Mouse (Mus musculus) neural tube, embryonic 14.5 days (tissue): Measurements from ENCODE around the gene Zfand3. TPM values are rescaled to one million over a fixed set of nuclear protein-coding genes. Genes with fewer than 3 reads are reported as not detected.

Experiments
- ATAC-seq: fragments of 200-750 bp; cut with Nextera tagmentation; 2 replicates; pipeline ENCODE4 v1.8.0; 2017; ENCODE audit warnings: low read depth, mild to moderate bottlenecking, moderate TSS enrichment, moderate library complexity
- H3K27ac ChIP-seq: fragments of 300-500 bp; sonication (generic); 2 replicates; pipeline ENCODE4 v1.5.1; 2014; ENCODE audit warnings: low read depth, mild to moderate bottlenecking, control low read depth, low read length, moderate library complexity, mixed read lengths
- H3K27me3 ChIP-seq: fragments of 300-500 bp; sonication (generic); 2 replicates; pipeline ENCODE4 v1.6.1; 2014; ENCODE audit warnings: low read length; ENCODE audit not compliant: control insufficient read depth, insufficient read depth
- H3K36me3 ChIP-seq: fragments of 300-500 bp; sonication (generic); 2 replicates; pipeline ENCODE4 v1.6.1; 2014; ENCODE audit warnings: low read length, mixed read lengths; ENCODE audit not compliant: control insufficient read depth, insufficient read depth
- H3K4me1 ChIP-seq: fragments of 300-500 bp; sonication (generic); 2 replicates; pipeline ENCODE4 v1.6.1; 2014; ENCODE audit warnings: low read length; ENCODE audit not compliant: control insufficient read depth, insufficient read depth
- H3K4me2 ChIP-seq: fragments of 300-500 bp; sonication (generic); 2 replicates; pipeline ENCODE4 v1.6.1; 2014; ENCODE audit warnings: mild to moderate bottlenecking, low read depth, low read length, control low read depth
- H3K4me3 ChIP-seq: fragments of 300-500 bp; sonication (generic); 2 replicates; pipeline ENCODE4 v1.5.1; 2014; ENCODE audit warnings: low read depth, low read length, control low read depth, mixed read lengths
- H3K9ac ChIP-seq: fragments of 300-500 bp; sonication (generic); replicated peaks from 2 replicates; pipeline ENCODE4 v1.6.1; 2014; ENCODE audit warnings: low read depth, mild to moderate bottlenecking, control low read depth, low read length, mixed read lengths
- H3K9me3 ChIP-seq: fragments of 300-500 bp; sonication (generic); 2 replicates; pipeline ENCODE4 v1.6.1; 2016; ENCODE audit warnings: low read length; ENCODE audit not compliant: control insufficient read depth
- WGBS: fragments of 180-500 bp; shearing (Covaris S2); extraction: QIAGEN DNeasy Blood & Tissue Kit; methylation state at CpG from one replicate; pipeline ENCODE4 v1.1.7; 2014; 5-methylcytosine and 5-hydroxymethylcytosine counted together
- polyA plus RNA-seq: library from polyadenylated mRNA; unstranded; fragments of >200 nt; fragmentation: Nextera tagmentation; extraction: Ambion mirVana; gene quantifications from 2 replicates; pipeline ENCODE4 v1.2.1, GENCODE M21; 2014

The Zfand3 gene
- 36.8 and 37.5 TPM in 2 replicates for polyA plus RNA-seq

DNA sequence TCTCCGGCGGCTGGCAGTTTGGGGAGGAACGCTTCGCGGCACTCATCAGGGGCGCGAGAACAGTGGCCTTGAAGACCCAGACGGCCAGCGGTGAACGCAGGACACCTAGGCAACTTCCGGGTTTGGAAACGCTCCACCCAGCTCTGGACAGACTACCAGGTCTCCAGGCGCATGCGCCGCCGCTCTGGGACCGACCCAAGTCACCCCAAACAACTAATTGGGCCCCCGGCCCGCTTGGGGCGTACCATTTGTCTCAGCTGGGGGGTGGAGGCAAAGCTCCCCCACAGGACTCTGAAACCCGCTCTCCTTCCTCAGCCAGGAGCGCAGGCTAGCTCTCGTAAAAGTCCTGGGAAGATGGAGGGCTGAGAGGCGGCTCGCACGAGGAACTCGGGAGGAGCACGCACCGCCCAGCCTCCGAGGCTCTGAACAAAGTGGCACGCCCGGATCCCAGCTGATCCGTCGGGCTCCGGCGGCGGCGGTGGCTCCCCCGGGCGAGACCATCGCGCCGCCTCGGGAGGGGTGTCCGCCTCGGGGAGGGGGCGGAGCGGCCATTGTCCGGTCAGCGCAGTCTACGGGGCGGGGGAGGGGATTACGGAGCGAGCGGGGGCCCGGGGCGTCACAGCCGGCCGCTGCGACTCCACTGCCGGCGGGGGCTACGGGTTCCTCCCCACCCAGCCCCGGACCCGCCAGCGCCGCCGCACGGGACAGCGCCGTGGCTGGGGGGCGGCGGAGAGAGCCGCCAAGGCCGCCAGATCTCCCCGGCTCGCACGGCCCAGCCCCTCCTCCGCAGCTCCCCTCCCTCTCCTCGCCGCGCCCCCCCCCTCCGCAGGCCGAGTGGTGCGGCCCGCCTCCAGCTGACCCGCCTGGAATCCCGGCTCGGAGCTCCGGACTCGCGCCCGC, at the start of gene Zfand3:
Zfand3 (plus strand) TSS at position 531 of the 900 bp plus-strand sequence.
- Histone ChIP-seq H3K27me3 (no peaks in the 10 kb centered on the region), H3K4me3 (peak within 1 kb of the TSS; percentile 91), H3K9me3 (no peaks in the 10 kb centered on the region), H3K36me3 (no peaks in the 10 kb centered on the region), H3K9ac (peak within 1 kb of the TSS; percentile 98), H3K4me2 (peak within 1 kb of the TSS; percentile 79), H3K27ac (peak within 1 kb of the TSS; percentile 98), H3K4me1 (peaks cover 30% of the 10 kb centered on the region)
- peak; percentile 93 for ATAC-seq
- WGBS, result under 1% methylated on average over 64 of the region's 93 CpGs

DNA sequence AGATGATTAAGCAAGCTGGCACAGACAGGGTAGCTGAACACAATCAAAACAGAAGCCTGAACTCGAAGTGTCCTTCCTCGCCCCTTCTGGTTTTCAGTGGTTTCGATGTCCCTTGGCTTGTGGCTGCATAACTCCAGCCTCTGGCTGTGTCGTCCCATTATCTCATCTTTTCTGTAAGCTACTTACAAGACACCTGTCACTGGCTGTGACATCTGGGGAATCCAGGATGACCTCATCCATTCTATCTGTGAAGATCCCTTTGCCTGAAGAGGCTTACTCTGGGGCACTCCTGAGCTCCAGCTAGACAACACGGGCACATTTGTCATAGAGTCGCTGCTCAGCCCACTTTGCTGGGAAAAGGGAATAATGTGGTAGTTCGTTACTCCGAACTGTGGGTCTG, 48.7 kb upstream of the Zfand3 start:
- Histone ChIP-seq H3K4me3 (no peak overlapping the region), H3K9ac (no peak overlapping the region), H3K4me1 (no peaks in the 10 kb centered on the region), H3K27me3 (no peaks in the 10 kb centered on the region), H3K9me3 (peaks cover 2% of the 10 kb centered on the region; the same call in 1 of the 2 replicates), H3K36me3 (no peaks in the 10 kb centered on the region), H3K27ac (no peak overlapping the region), H3K4me2 (no peak overlapping the region)
- ATAC-seq, result no peak
- 70% methylated on average over 8 of the region's 8 CpGs for WGBS

DNA sequence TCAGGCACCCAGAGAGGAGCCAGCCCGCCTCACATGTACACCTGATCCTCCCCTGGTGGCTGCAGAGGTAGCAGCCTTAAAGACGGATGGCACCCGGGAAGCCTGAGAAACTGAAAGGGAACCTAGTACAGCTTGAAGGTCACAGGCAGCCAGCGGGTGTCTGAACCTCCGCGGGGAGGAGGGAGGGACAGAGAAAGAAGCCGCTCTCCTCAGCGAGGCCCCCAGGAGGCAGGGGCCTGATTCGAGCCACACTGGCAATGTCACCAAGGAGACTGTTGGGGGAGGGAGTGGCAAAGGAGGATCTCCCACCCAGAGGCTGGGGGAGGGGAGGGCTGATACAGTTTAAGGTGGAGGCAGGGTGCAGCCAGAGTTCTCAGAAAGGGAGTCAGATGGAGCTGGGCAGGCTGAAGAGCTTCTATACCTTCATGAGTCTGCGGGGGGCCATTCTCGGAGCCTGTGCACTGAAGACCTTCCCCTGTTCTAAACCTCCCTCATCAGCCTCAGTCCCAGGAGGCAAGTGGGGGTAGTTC, 40.7 kb upstream of the Zfand3 start:
- WGBS, result 2% methylated on average over 11 of the region's 11 CpGs
- Histone ChIP-seq H3K9ac (no peak overlapping the region), H3K27ac (no peak overlapping the region), H3K27me3 (no peaks in the 10 kb centered on the region), H3K4me3 (no peak overlapping the region), H3K4me2 (peak overlapping the region; percentile 15; the same call in 1 of the 2 replicates), H3K4me1 (peaks cover 16% of the 10 kb centered on the region), H3K9me3 (peaks cover 2% of the 10 kb centered on the region; the same call in 1 of the 2 replicates), H3K36me3 (no peaks in the 10 kb centered on the region)
- peak; percentile 44; the same call in 1 of the 2 replicates for ATAC-seq

DNA sequence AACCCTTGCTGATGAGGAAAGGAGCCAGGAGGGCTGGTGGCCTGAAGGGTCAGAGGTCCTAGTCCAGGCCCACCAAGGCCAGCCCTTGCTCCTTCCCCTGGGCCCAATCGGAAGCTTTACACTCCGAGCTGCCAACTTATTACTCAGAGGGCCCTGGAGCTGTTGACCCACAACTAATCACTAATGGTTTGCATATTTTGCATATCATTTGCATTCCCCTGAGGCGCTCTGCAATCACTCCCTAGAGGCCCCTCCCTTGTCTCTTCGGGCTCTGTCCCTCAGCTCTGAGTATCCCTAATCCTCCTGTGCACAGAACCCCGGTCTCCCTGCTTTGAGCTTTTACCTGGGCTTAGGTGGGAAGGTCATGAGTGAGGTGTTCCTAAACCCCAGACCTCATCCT, 39.0 kb upstream of the Zfand3 start:
- no peaks in the 10 kb centered on the region for H3K27me3 ChIP-seq

DNA sequence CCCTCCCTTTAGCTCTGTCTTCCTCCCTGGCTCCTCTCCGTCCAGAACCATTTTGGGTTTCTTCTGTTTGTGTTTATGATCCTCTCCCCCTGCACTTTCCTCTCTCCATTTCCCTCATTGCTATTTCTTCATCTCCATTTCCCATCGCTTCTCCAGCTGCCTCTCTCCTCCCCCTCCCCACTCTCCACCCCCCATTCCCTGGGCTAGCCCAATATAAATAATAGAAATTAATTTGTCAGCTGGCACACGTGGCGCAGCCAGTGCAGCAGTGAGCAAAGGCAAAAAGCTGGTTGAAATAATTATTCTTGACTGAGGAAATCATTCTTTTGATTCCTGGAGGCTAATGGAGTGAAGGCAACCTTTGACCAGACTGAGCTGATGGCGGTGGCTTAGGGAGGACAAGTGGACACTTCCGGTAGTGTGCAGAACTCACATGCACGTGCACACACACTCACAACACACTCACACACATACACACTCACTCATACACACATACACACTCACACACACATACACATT, 34.4 kb upstream of the Zfand3 start, which contains the start of gene Mdga1:
Mdga1 (minus strand) TSS at position 51 of the 519 bp plus-strand sequence.
- 65% methylated on average over 7 of the region's 7 CpGs for WGBS
- no peak within 1 kb of the TSS for H3K27ac ChIP-seq
- H3K27me3 ChIP-seq, result no peaks in the 10 kb centered on the region
- H3K4me1 ChIP-seq, result peaks cover 7% of the 10 kb centered on the region
- no peak within 1 kb of the TSS for H3K9ac ChIP-seq
- H3K9me3 ChIP-seq, result no peaks in the 10 kb centered on the region
- no peak within 1 kb of the TSS for H3K4me2 ChIP-seq
- H3K36me3 ChIP-seq, result no peaks in the 10 kb centered on the region
- H3K4me3 ChIP-seq, result no peak within 1 kb of the TSS
- ATAC-seq, result no peak

More for the DNA sequence above, 39.0 kb upstream of the Zfand3 start:
- 0 out of 2 replicates have a peak, but pooled peaks have one; percentile 9 for ATAC-seq
- WGBS, result 6% methylated on average over 5 of the region's 5 CpGs
- H3K27ac ChIP-seq, result no peak overlapping the region
- no peaks in the 10 kb centered on the region for H3K9me3 ChIP-seq
- peaks cover 16% of the 10 kb centered on the region for H3K4me1 ChIP-seq
- H3K9ac ChIP-seq, result no peak overlapping the region
- no peak overlapping the region for H3K4me3 ChIP-seq
- no peak overlapping the region for H3K4me2 ChIP-seq
- H3K36me3 ChIP-seq, result no peaks in the 10 kb centered on the region

DNA sequence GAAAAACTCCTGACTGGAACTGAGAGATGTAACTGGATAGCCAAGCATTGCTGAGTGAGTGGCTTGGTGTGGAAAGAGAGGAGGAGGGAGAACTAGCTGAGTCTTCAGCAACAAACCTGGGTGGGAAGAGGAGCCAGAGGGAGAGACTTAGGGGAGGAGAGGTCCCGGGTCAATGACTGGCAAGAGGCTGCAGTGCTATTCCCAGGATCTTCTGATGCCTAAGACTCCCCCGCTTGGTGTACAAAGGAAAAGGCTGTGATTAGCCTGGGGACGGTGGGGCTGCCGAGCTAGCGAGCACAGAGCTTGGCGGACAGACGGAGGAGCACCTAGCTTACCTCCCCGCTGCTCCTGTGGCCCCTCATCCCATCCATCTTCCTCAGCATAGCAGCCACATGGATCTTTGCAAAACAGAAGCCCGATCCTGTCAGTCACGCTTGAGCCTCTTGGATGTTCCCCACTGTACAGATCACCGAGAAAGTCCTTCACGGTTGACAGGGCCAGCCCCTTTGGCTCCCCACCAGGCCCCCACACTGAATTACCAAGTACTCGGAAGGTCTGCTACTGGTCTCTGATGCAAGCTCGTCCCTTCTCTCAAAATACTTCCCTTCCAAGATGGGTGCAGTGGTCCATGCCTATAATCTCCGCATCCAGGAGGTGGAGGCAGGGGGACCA, 32.6 kb upstream of the Zfand3 start:
- Histone ChIP-seq H3K4me1 (no peaks in the 10 kb centered on the region), H3K9me3 (no peaks in the 10 kb centered on the region), H3K27ac (no peak overlapping the region), H3K9ac (no peak overlapping the region), H3K36me3 (no peaks in the 10 kb centered on the region), H3K4me3 (no peak overlapping the region), H3K27me3 (no peaks in the 10 kb centered on the region), H3K4me2 (no peak overlapping the region)
- no peak for ATAC-seq
- 48% methylated on average over 15 of the region's 15 CpGs for WGBS

DNA sequence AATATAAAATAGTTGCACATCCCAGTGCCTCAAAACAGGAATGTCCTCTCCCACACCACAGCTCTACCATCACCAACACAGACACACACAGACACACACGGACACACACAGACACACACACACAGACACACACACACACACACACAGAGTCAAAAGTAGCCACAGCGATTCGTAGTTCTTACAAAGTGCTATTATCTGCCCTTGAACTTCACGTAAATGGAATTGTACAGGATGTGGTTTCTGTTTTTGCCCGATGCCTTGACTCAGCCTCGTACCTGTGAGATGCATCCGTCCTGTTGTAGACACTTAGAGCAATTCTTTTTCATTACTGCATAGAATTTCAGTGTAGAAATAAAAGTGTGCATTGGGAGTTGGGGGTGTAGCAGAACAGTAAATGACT, 31.3 kb upstream of the Zfand3 start:
- Histone ChIP-seq H3K36me3 (no peaks in the 10 kb centered on the region), H3K4me2 (no peak overlapping the region), H3K27ac (no peak overlapping the region), H3K27me3 (no peaks in the 10 kb centered on the region), H3K9me3 (no peaks in the 10 kb centered on the region), H3K4me3 (no peak overlapping the region), H3K4me1 (no peaks in the 10 kb centered on the region), H3K9ac (no peak overlapping the region)
- WGBS, result 95% methylated on average over 7 of the region's 7 CpGs
- ATAC-seq, result no peak

DNA sequence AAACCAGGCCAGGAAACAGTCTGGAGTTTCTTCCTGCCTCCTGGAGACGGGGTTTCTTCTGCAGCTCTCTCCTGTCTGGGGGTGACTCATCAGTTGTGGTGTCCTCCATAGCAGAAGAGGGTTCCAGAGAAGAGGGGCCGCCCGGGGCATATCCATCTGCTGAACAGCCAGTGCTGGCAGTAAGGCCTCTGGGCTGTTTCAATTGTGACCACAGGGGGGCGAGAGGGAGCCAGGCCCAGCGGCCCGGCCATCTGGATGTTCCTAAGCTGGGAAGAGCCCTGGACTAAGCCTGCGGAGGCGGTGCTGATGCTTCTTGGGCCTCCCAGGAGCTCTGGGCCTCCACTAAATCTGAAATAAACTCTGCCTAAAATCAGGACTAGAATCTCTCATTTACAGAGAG, 28.8 kb upstream of the Zfand3 start:
- no peak overlapping the region for H3K4me2 ChIP-seq
- no peak overlapping the region for H3K27ac ChIP-seq
- no peak overlapping the region for H3K4me3 ChIP-seq
- no peaks in the 10 kb centered on the region for H3K27me3 ChIP-seq
- no peaks in the 10 kb centered on the region for H3K4me1 ChIP-seq
- no peak overlapping the region for H3K9ac ChIP-seq
- H3K36me3 ChIP-seq, result no peaks in the 10 kb centered on the region
- no peaks in the 10 kb centered on the region for H3K9me3 ChIP-seq
- ATAC-seq, result peak; percentile 69
- WGBS, result 4% methylated on average over 8 of the region's 8 CpGs
